Mouse (Mus musculus): ENCODE results near the gene Kat2a.

DNA sequence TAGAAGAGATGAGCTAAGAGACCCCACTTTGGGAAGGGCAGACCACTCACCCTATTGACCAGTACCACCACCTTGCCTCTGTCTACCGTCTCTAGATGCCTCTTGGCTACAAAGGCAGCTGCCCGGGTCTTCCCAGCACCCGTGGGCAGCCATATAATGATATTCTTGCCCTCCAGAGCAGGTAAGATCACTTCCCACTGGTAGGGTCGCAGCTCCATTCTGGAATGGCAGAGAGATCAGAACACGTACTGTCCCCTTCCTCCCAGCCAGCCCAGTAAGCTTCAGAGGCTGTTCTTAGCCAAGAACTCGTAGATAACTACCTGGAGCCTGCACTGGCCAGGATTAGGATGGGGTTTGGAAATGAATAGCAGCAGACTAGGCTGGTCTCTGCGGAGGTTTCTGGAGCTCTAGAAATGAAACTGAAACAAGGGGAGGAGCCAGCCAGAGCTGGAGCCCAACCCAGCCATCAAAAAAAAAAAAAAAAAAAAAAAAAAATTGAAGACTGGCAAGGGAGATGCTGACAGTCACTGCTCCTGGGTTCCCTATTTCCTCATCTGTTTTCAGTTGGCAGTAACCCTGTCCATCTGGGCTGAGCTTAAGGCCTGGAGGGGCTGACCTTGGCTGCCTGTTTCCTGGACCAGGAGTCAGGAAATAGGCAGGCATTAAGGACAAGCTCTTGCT, 8.3 kb downstream of the Kat2a start, which contains the start of gene Dhx58:
- TF ChIP-seq CTCF (IDR thresholded peaks at IDR 0.05; ENCODE audit: low read depth) (no peak), EP300 (IDR thresholded peaks at IDR 0.05; ENCODE audit: low read depth) (no peak)

Measured in liver, embryonic 14.5 days (tissue).